Mouse (Mus musculus) forebrain, embryonic 16.5 days (tissue): Measurements from ENCODE around the gene Pebp1. TPM values are rescaled to one million over a fixed set of nuclear protein-coding genes. Genes with fewer than 3 reads are reported as not detected.

Experiments
- ATAC-seq: fragments of 200-750 bp; cut with Nextera tagmentation; 2 replicates; pipeline ENCODE4 v1.8.0; 2017; ENCODE audit warnings: mild to moderate bottlenecking, moderate library complexity
- H3K27ac ChIP-seq: fragments of 300-500 bp; sonication (generic); 2 replicates; pipeline ENCODE4 v1.5.1; 2014; ENCODE audit warnings: low read length, control low read depth
- H3K27me3 ChIP-seq: fragments of 300-500 bp; sonication (generic); replicated peaks from 2 replicates; pipeline ENCODE4 v1.6.1; 2014; ENCODE audit warnings: low read length; ENCODE audit not compliant: control insufficient read depth, insufficient read depth
- H3K36me3 ChIP-seq: fragments of 300-500 bp; sonication (generic); 2 replicates; pipeline ENCODE4 v1.6.1; 2014; ENCODE audit not compliant: control insufficient read depth, insufficient read depth
- H3K4me1 ChIP-seq: fragments of 300-500 bp; sonication (generic); replicated peaks from 2 replicates; pipeline ENCODE4 v1.6.1; 2014; ENCODE audit warnings: low read length; ENCODE audit not compliant: control insufficient read depth, insufficient read depth
- H3K4me2 ChIP-seq: fragments of 300-500 bp; sonication (generic); 2 replicates; pipeline ENCODE4 v1.6.1; 2014; ENCODE audit warnings: mild to moderate bottlenecking, low read length, control low read depth
- H3K4me3 ChIP-seq: fragments of 300-500 bp; sonication (generic); replicated peaks from 2 replicates; pipeline ENCODE4 v1.5.1; 2014; ENCODE audit warnings: mild to moderate bottlenecking, low read length, control low read depth
- H3K9ac ChIP-seq: fragments of 300-500 bp; sonication (generic); replicated peaks from 2 replicates; pipeline ENCODE4 v1.6.1; 2014; ENCODE audit warnings: low read depth, low read length, control low read depth
- H3K9me3 ChIP-seq: fragments of 300-500 bp; sonication (generic); 2 replicates; pipeline ENCODE4 v1.6.1; 2016; ENCODE audit warnings: low read length; ENCODE audit not compliant: control insufficient read depth
- WGBS: fragments of 180-500 bp; shearing (Covaris S2); extraction: QIAGEN DNeasy Blood & Tissue Kit; methylation state at CpG from one replicate; pipeline ENCODE4 v1.1.7; 2014; 5-methylcytosine and 5-hydroxymethylcytosine counted together
- polyA plus RNA-seq: library from polyadenylated mRNA; unstranded; fragments of >200 nt; fragmentation: Nextera tagmentation; extraction: Ambion mirVana; gene quantifications from 2 replicates; pipeline ENCODE4 v1.2.1, GENCODE M21; 2015

The Pebp1 gene
- polyA plus RNA-seq, 1 experiment from 2014 or later = 1,180 TPM

DNA sequence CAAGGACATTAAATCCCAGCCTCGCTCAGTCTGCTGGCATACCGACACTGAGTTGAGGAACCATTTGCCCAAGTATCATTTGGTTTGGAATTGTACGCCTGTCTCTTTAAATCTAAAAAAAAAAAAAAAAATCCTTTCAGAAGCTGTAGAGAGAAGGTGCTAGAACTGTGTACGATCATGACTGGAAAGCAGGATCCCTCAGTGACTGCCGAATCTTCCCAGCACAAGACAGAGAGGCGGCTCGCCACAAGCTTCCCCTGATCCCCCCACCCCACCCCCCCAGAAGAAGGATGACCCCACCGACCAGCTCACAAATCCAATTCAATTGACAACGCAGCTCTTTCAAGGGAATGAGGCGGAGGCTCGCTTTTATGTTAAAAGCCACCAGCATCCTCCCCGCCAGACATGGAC, 47.1 kb downstream of the Pebp1 start:
- Histone ChIP-seq H3K4me2 (peak overlapping the region; percentile 72), H3K4me3 (peak overlapping the region; percentile 73), H3K9ac (peak overlapping the region; percentile 88), H3K4me1 (peaks cover 21% of the 10 kb centered on the region), H3K27me3 (no peaks in the 10 kb centered on the region), H3K36me3 (no peaks in the 10 kb centered on the region), H3K27ac (peak overlapping the region; percentile 96), H3K9me3 (no peaks in the 10 kb centered on the region)
- WGBS = 2% methylated on average over 12 of the region's 12 CpGs
- ATAC-seq = peak; percentile 73

DNA sequence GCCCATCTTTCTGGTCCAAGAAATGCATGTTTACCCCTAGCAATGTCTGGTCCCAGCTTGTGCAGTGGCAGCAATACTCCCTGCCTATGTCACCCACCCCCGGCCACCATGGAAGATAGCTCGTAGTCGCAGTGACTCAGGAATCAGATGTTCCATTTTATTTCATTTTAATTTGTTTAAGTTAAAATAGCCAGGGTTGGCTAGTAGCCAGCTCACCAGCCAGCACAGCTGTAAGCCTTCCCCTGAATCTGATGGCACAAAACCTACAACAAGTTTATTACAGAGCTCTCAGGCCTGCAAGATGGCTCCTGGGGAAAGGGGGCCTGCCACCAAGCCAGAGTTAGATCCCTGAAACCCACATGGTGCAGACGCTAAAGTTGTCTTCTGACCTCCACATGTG, 48.3 kb downstream of the Pebp1 start:
- Histone ChIP-seq H3K4me2 (no peak overlapping the region), H3K4me1 (peaks cover 19% of the 10 kb centered on the region), H3K9ac (no peak overlapping the region), H3K36me3 (no peaks in the 10 kb centered on the region), H3K4me3 (no peak overlapping the region), H3K27me3 (no peaks in the 10 kb centered on the region), H3K27ac (no peak overlapping the region), H3K9me3 (no peaks in the 10 kb centered on the region)
- 72% methylated on average over 4 of the region's 4 CpGs for WGBS
- no peak for ATAC-seq

DNA sequence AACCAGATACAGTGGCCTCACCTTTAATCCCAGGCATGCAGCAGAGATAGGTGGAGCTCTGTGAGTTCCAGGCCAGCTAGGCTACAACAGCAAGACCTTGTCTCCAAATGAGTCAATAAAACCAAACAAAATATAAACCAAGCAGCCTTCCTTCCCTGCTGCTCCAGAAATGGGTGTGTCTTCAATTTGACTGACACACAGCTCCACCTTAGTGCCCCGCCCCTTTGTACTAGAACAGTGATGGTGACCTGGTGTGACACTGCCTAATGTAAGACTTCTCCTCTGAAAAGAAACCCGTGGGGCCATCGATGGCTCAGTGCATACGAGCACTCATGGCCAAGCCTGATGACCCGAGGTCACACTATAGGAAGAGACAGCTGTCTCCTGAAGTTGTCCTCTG, 50.9 kb downstream of the Pebp1 start:
- Histone ChIP-seq H3K36me3 (no peaks in the 10 kb centered on the region), H3K9ac (no peak overlapping the region), H3K4me2 (no peak overlapping the region), H3K4me1 (peaks cover 4% of the 10 kb centered on the region), H3K27me3 (no peaks in the 10 kb centered on the region), H3K4me3 (no peak overlapping the region), H3K27ac (no peak overlapping the region), H3K9me3 (no peaks in the 10 kb centered on the region)
- 88% methylated on average over 5 of the region's 5 CpGs for WGBS
- no peak for ATAC-seq

Other genes with a start within 250 kb of the Pebp1 start
- gene Suds3, start 171.5 kb downstream of the Pebp1 start, polyA plus RNA-seq = 83.0 and 93.0 TPM in 2 replicates
- gene Taok3, start 167.5 kb downstream of the Pebp1 start, polyA plus RNA-seq = 58.1 and 58.2 TPM in 2 replicates
- 1.5 and 2.1 TPM in 2 replicates for gene Vsig10, start 31.5 kb upstream of the Pebp1 start, polyA plus RNA-seq
- gene Wsb2, start 69.7 kb upstream of the Pebp1 start, polyA plus RNA-seq = 216 and 227 TPM in 2 replicates
- gene Rfc5, start 101.4 kb upstream of the Pebp1 start, polyA plus RNA-seq = 40.7 and 53.5 TPM in 2 replicates
- 4.3 and 7.5 TPM in 2 replicates for gene Ksr2, start 126.4 kb upstream of the Pebp1 start, polyA plus RNA-seq